Mouse (Mus musculus): ENCODE results near the gene Mab21l3.

GRCm38 (mm10) chr3:101780874-101781483 is 67.8 kb downstream of the Mab21l3 start:
- TF ChIP-seq POLR2A (IDR thresholded peaks at IDR 0.05; ENCODE audit: borderline replicate concordance, insufficient read depth, low read length): no peak
- no peak for TF ChIP-seq CTCF (IDR thresholded peaks at IDR 0.05; ENCODE audit: borderline replicate concordance, insufficient read depth, low read depth, low read length)
